Mouse (Mus musculus) CH12.LX (cell line): ENCODE results near the gene Gm20388. TPM values are rescaled to one million over a fixed set of nuclear protein-coding genes. Genes with fewer than 3 reads are reported as not detected.

Experiments
- DNase-seq: peaks from one replicate; pipeline ENCODE4 v3.0.0-alpha.2; 2013; ENCODE audit errors: extremely low read depth
- H3K27ac ChIP-seq: 2 replicates; pipeline ENCODE4 v1.5.1; 2012; ENCODE audit warnings: low read depth, mild to moderate bottlenecking, control low read depth, moderate library complexity; ENCODE audit not compliant: insufficient read depth
- H3K27me3 ChIP-seq: replicated peaks from 2 replicates; pipeline ENCODE3; 2012; ENCODE audit warnings: inconsistent platforms
- H3K36me3 ChIP-seq, 2 experiments: replicated peaks in 1 of 2; 2 replicates each; pipeline versions ENCODE3 to v1.6.1; 2012; ENCODE audit warnings: inconsistent platforms in 1 of 2, low read length in 1 of 2, mild to moderate bottlenecking in 1 of 2, mixed read lengths in 1 of 2, moderate library complexity in 1 of 2; ENCODE audit not compliant: control insufficient read depth in 1 of 2, insufficient read depth in 1 of 2
- H3K4me1 ChIP-seq, 2 experiments: 2 replicates each; pipeline ENCODE4 v1.6.1; 2012; ENCODE audit warnings: inconsistent platforms in 1 of 2, moderate library complexity in 1 of 2; ENCODE audit not compliant: insufficient read depth in 2 of 2, control insufficient read depth in 1 of 2
- H3K4me2 ChIP-seq: 2 replicates; pipeline ENCODE4 v1.6.1; 2012; ENCODE audit warnings: low read depth, mild to moderate bottlenecking, control low read depth; ENCODE audit not compliant: poor library complexity, insufficient read depth, severe bottlenecking
- H3K4me3 ChIP-seq, 3 experiments: fragments of 150-350 bp in 1 of 3; sonication (generic) in 1 of 3; replicated peaks in 1 of 3; 2 replicates each; pipeline versions ENCODE3 to v1.5.1; 2011 to 2012; ENCODE audit warnings: low read depth in 2 of 3, low read length in 2 of 3, mild to moderate bottlenecking in 2 of 3, moderate library complexity in 2 of 3, control low read depth in 1 of 3, improper control_type of control experiment in 1 of 3, inconsistent platforms in 1 of 3, mixed read lengths in 1 of 3; ENCODE audit not compliant: poor library complexity in 1 of 3
- H3K79me2 ChIP-seq: replicated peaks from 2 replicates; pipeline ENCODE4 v1.6.1; 2012; ENCODE audit warnings: mild to moderate bottlenecking, moderate library complexity; ENCODE audit not compliant: control insufficient read depth, poor library complexity, insufficient read depth, severe bottlenecking; ENCODE audit errors: extremely low read depth
- H3K9ac ChIP-seq: 2 replicates; pipeline ENCODE4 v1.6.1; 2012; ENCODE audit warnings: low read depth, mild to moderate bottlenecking, control low read depth, moderate library complexity; ENCODE audit not compliant: insufficient read depth
- H3K9me3 ChIP-seq: replicated peaks from 2 replicates; pipeline ENCODE3; 2012; ENCODE audit warnings: low read length, inconsistent platforms, mixed read lengths
- CHD1 ChIP-seq: IDR thresholded peaks from 2 replicates; pipeline ENCODE4 v1.6.1; 2012; ENCODE audit warnings: low read depth, low read length, improper control_type of control experiment, inconsistent platforms
- CHD2 ChIP-seq: IDR thresholded peaks from 2 replicates; pipeline ENCODE4 v1.6.1; 2011; ENCODE audit warnings: low read length, improper control_type of control experiment
- CTCF ChIP-seq, 2 experiments: IDR thresholded peaks in 1 of 2; conservative IDR thresholded peaks in 1 of 2; 2 replicates each; pipeline ENCODE4 v1.5.1; 2011 to 2012; ENCODE audit warnings: low read depth in 2 of 2, low read length in 2 of 2, improper control_type of control experiment in 1 of 2, inconsistent platforms in 1 of 2, mild to moderate bottlenecking in 1 of 2, moderate library complexity in 1 of 2
- EP300 ChIP-seq: IDR thresholded peaks from 2 replicates; pipeline ENCODE4 v1.6.1; 2011; ENCODE audit warnings: low read length, improper control_type of control experiment
- ETS1 ChIP-seq: conservative IDR thresholded peaks from 2 replicates; pipeline ENCODE4 v1.6.1; 2012; ENCODE audit warnings: low read depth, mild to moderate bottlenecking, inconsistent platforms, low read length, improper control_type of control experiment, moderate library complexity
- IRF4 ChIP-seq: IDR thresholded peaks from 2 replicates; pipeline ENCODE4 v1.6.1; 2014; ENCODE audit warnings: low read depth, mild to moderate bottlenecking, inconsistent platforms, low read length, improper control_type of control experiment
- JUN ChIP-seq: IDR thresholded peaks from 2 replicates; pipeline ENCODE4 v1.6.1; 2011; ENCODE audit warnings: low read depth, mild to moderate bottlenecking, low read length, improper control_type of control experiment, moderate library complexity; ENCODE audit not compliant: insufficient read depth
- JUND ChIP-seq: conservative IDR thresholded peaks from 2 replicates; pipeline ENCODE4 v1.6.1; 2011; ENCODE audit warnings: low read depth, low read length, improper control_type of control experiment
- KAT2A ChIP-seq: IDR thresholded peaks from 2 replicates; pipeline ENCODE4 v1.6.1; 2012; ENCODE audit warnings: low read length, improper control_type of control experiment, inconsistent platforms; ENCODE audit not compliant: insufficient replicate concordance
- MAFK ChIP-seq: IDR thresholded peaks from 2 replicates; pipeline ENCODE4 v1.6.1; 2011; ENCODE audit warnings: low read length, improper control_type of control experiment; ENCODE audit not compliant: insufficient replicate concordance
- MAX ChIP-seq: IDR thresholded peaks from 2 replicates; pipeline ENCODE4 v1.6.1; 2011; ENCODE audit warnings: low read length, improper control_type of control experiment
- MAZ ChIP-seq: IDR thresholded peaks from 2 replicates; pipeline ENCODE4 v1.6.1; 2012; ENCODE audit warnings: low read depth, mild to moderate bottlenecking, inconsistent platforms, low read length, improper control_type of control experiment, moderate library complexity
- MEF2A ChIP-seq: IDR thresholded peaks from 2 replicates; pipeline ENCODE4 v1.6.1; 2014; ENCODE audit warnings: low read depth, mild to moderate bottlenecking, inconsistent platforms, low read length, improper control_type of control experiment, borderline replicate concordance
- POLR2A ChIP-seq: IDR thresholded peaks from 2 replicates; pipeline ENCODE4 v1.6.1; 2011; ENCODE audit warnings: low read depth, mild to moderate bottlenecking, improper control_type of control experiment, low read length
- POLR2AphosphoS2 ChIP-seq: IDR thresholded peaks from 2 replicates; pipeline ENCODE4 v1.6.1; 2011; ENCODE audit warnings: low read depth, low read length, improper control_type of control experiment
- RAD21 ChIP-seq: IDR thresholded peaks from 2 replicates; pipeline ENCODE4 v1.6.1; 2011; ENCODE audit warnings: low read depth, mild to moderate bottlenecking, low read length, improper control_type of control experiment, moderate library complexity
- RCOR1 ChIP-seq: conservative IDR thresholded peaks from 2 replicates; pipeline ENCODE4 v1.6.1; 2012; ENCODE audit warnings: low read depth, mild to moderate bottlenecking, inconsistent platforms, low read length, improper control_type of control experiment
- SIN3A ChIP-seq: IDR thresholded peaks from 2 replicates; pipeline ENCODE4 v1.6.1; 2012; ENCODE audit warnings: low read length, improper control_type of control experiment, inconsistent platforms
- SMC3 ChIP-seq: IDR thresholded peaks from 2 replicates; pipeline ENCODE4 v1.6.1; 2011; ENCODE audit warnings: low read depth, low read length, improper control_type of control experiment
- TBP ChIP-seq: conservative IDR thresholded peaks from 2 replicates; pipeline ENCODE4 v1.6.1; 2011; ENCODE audit warnings: low read depth, low read length, improper control_type of control experiment
- UBTF ChIP-seq: IDR thresholded peaks from 2 replicates; pipeline ENCODE4 v1.6.1; 2012; ENCODE audit warnings: low read depth, mild to moderate bottlenecking, inconsistent platforms, low read length, improper control_type of control experiment, moderate library complexity
- USF2 ChIP-seq: conservative IDR thresholded peaks from 2 replicates; pipeline ENCODE4 v1.6.1; 2011; ENCODE audit warnings: low read depth, low read length, improper control_type of control experiment
- ZC3H11A ChIP-seq: IDR thresholded peaks from 2 replicates; pipeline ENCODE4 v1.6.1; 2012; ENCODE audit warnings: low read depth, mild to moderate bottlenecking, inconsistent platforms, low read length, improper control_type of control experiment
- ZMIZ1 ChIP-seq: IDR thresholded peaks from 2 replicates; pipeline ENCODE4 v1.6.1; 2012; ENCODE audit warnings: low read depth, mild to moderate bottlenecking, inconsistent platforms, low read length, improper control_type of control experiment
- ZNF384 ChIP-seq: IDR thresholded peaks from 2 replicates; pipeline ENCODE4 v1.6.1; 2012; ENCODE audit warnings: low read depth, low read length, improper control_type of control experiment, inconsistent platforms
- dilution Hi-C: fragments of 300-500 bp; cut with MboI; formaldehyde crosslinking; loops from 2 replicates; pipeline ENCODE4 v1.14.3; 2020; ENCODE audit warnings: low sequenced_read_pairs; ENCODE audit not compliant: extremely low pct_unique_long_range_greater_than_20kb, extremely low pct_ligation_motif_present
- in situ Hi-C: fragments of 300-500 bp; cut with MboI; formaldehyde crosslinking; loops from 3 replicates; pipeline ENCODE4 v1.14.3; 2019; ENCODE audit warnings: low sequenced_read_pairs, low pct_ligation_motif_present, low pct_unique_long_range_greater_than_20kb, mixed read lengths
- polyA plus RNA-seq: library from polyadenylated mRNA; unstranded; fragments of >175 nt; gene quantifications from 2 replicates; pipeline ENCODE4 v1.2.1, GENCODE M21; 2012; ENCODE audit warnings: low read depth; ENCODE audit not compliant: insufficient read length
- total RNA-seq, 2 experiments: library from RNA; depleted of rRNA; stranded (reverse); fragments of 300-350 nt in 1 of 2; fragments of >200 nt in 1 of 2; gene quantifications; 2 replicates each; pipeline ENCODE4 v1.2.3; 2012 to 2014

Gm20388 gene
- total and polyA plus RNA-seq, 3 experiments = 14.8 to 26.3 (median 22.2) TPM

DNA sequence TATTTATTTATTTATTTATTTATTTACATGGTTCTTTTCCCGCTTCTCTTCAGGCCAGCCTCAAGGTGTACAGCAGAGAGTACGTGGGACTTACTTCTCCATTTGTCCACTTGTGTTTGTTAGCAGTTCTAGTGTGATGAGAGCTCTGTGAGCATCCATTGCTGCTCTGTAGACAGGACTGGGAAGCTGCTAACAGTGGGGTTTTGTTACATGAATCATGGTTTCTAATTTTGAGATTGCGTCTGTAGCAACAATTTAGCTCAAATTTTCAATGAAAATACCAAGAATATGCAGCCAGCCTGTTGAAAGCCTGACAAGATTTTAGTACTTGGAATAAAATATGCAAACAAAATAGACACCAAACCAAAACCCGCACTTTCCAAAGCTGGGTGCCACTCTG, 14.8 kb downstream of the Gm20388 start:
- in situ Hi-C loops = no loop called here
- Histone ChIP-seq H3K9ac (no peak overlapping the region), H3K36me3 (peaks cover 6 to 81% of the 10 kb centered on the region in 2 experiments)
- dilution Hi-C loops = no loop called here
- TF ChIP-seq MAFK (no peak), USF2 (no peak)
- TF ChIP-seq, all 38 proteins: peak for 0
- no peak overlapping the region for H3K27ac ChIP-seq
- H3K79me2 ChIP-seq = peaks cover 97% of the 10 kb centered on the region
- H3K9me3 ChIP-seq = no peaks in the 10 kb centered on the region
- no peak overlapping the region for H3K4me3 ChIP-seq
- peaks cover 8 to 69% of the 10 kb centered on the region in 2 experiments for H3K4me1 ChIP-seq
- H3K4me2 ChIP-seq = no peak overlapping the region
- no peak for DNase-seq
- H3K27me3 ChIP-seq = no peaks in the 10 kb centered on the region

DNA sequence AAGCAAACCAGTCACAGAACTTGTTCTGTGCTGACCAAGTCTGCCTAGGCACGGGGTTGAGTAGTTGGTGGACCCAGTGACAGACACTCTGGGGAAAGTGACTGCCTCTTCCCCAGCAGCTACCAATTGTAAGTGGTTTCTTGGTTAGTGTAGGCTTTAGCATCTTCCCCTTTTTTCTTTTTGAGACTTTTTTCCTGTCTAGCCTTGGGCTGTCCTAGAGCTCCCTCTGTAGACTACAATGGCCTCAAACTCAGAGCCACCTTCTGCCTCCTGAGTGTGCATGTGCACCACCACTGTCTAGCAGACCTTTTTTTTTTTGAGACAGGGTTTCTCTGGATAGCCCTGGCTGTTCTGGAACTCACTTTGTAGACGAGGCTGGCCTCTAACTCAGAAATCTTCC, 15.8 kb downstream of the Gm20388 start:
- Histone ChIP-seq H3K36me3 (peaks cover 8 to 78% of the 10 kb centered on the region in 2 experiments), H3K27me3 (no peaks in the 10 kb centered on the region), H3K27ac (no peak overlapping the region), H3K9me3 (no peaks in the 10 kb centered on the region), H3K4me2 (no peak overlapping the region), H3K9ac (no peak overlapping the region), H3K4me1 (peaks cover 8 to 65% of the 10 kb centered on the region in 2 experiments), H3K4me3 (no peak overlapping the region), H3K79me2 (peaks cover 97% of the 10 kb centered on the region)
- dilution Hi-C loops (no loop called here), in situ Hi-C loops (no loop called here)
- TF ChIP-seq RAD21 = peak; percentile 68
- TF ChIP-seq KAT2A = no peak
- peak in 1 of 2 experiments; percentile 69; a peak in 2 of 4 replicates for TF ChIP-seq CTCF (conservative IDR thresholded peaks at IDR 0.05 in 1 of 2, IDR thresholded peaks at IDR 0.05 in 1 of 2; ENCODE audit: low read depth in 2 of 2, low read length in 2 of 2)
- no peak for TF ChIP-seq EP300
- no peak for TF ChIP-seq IRF4
- no peak for TF ChIP-seq ZMIZ1
- TF ChIP-seq MAZ = no peak
- TF ChIP-seq JUN = no peak
- TF ChIP-seq RCOR1 = no peak
- peak; percentile 38 for TF ChIP-seq SMC3
- peak; percentile 72 for TF ChIP-seq ZNF384
- DNase-seq = peak; percentile 54

DNA sequence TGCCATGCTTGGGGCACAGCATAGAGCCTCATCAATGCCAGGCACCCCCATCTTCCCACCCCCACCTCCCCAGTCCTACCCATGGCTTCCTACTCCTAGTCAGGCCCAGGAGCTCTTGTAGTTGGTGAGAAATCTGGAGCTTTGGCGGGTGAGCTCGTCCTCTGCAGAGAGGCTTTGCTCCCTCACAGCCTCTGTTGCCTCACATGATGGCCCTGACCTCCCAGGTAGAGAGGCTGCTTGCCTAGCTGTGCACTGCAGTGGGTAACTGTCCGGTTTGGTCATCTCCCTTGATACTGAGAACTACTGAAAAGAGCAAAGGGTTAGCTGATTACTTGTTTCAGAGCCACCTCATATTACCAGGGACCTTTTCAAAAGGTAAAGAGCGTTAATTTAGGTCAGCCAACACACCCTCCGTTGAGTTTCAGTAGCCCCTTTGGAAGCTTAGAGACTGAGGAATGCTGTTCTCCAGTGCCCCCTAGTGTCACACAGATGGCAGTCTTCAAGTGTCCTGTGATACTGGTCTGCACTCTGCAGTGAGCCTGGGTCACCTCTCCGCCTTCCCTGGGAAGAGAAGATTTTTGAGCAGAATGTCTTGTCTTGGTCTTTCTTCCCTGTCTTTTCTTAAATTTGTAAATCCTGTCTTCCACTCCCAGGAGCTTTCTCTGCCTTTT, 16.9 kb downstream of the Gm20388 start:
- in situ Hi-C loops = no loop called here
- Histone ChIP-seq H3K4me3 (no peak overlapping the region), H3K4me2 (no peak overlapping the region), H3K4me1 (peaks cover 8 to 58% of the 10 kb centered on the region in 2 experiments), H3K27me3 (no peaks in the 10 kb centered on the region), H3K36me3 (peaks cover 16 to 81% of the 10 kb centered on the region in 2 experiments), H3K9ac (no peak overlapping the region), H3K9me3 (no peaks in the 10 kb centered on the region), H3K27ac (no peak overlapping the region), H3K79me2 (peaks cover 94% of the 10 kb centered on the region)
- dilution Hi-C loops = no loop called here
- DNase-seq = no peak
- no peak for TF ChIP-seq CHD2
- TF ChIP-seq RAD21 = peak; percentile 47
- TF ChIP-seq CHD1 = no peak
- TF ChIP-seq UBTF = no peak
- no peak for TF ChIP-seq ETS1
- TF ChIP-seq SMC3 = peak; percentile 40
- TF ChIP-seq ZC3H11A = no peak
- peak; percentile 10; the same call in 1 of the 2 replicates for TF ChIP-seq POLR2A
- no peak for TF ChIP-seq ZMIZ1
- TF ChIP-seq RCOR1 = no peak
- TF ChIP-seq JUND = no peak
- no peak for TF ChIP-seq POLR2AphosphoS2
- no peak for TF ChIP-seq SIN3A
- TF ChIP-seq MAFK = no peak
- TF ChIP-seq MAX = no peak
- TF ChIP-seq MEF2A = no peak
- TF ChIP-seq KAT2A = no peak
- TF ChIP-seq TBP = no peak
